Mouse (Mus musculus) CH12.LX (cell line): ENCODE measurements around the gene Inpp5a. TPM values are rescaled to one million over a fixed set of nuclear protein-coding genes. Genes with fewer than 3 reads are reported as not detected.

Experiments
- DNase-seq: peaks from one replicate; pipeline ENCODE4 v3.0.0-alpha.2; 2013; ENCODE audit errors: extremely low read depth
- H3K27ac ChIP-seq: 2 replicates; pipeline ENCODE4 v1.5.1; 2012; ENCODE audit warnings: low read depth, mild to moderate bottlenecking, control low read depth, moderate library complexity; ENCODE audit not compliant: insufficient read depth
- H3K27me3 ChIP-seq: replicated peaks from 2 replicates; pipeline ENCODE3; 2012; ENCODE audit warnings: inconsistent platforms
- H3K36me3 ChIP-seq, 2 experiments: replicated peaks in 1 of 2; 2 replicates each; pipeline versions ENCODE3 to v1.6.1; 2012; ENCODE audit warnings: inconsistent platforms in 1 of 2, low read length in 1 of 2, mild to moderate bottlenecking in 1 of 2, mixed read lengths in 1 of 2, moderate library complexity in 1 of 2; ENCODE audit not compliant: control insufficient read depth in 1 of 2, insufficient read depth in 1 of 2
- H3K4me1 ChIP-seq, 2 experiments: 2 replicates each; pipeline ENCODE4 v1.6.1; 2012; ENCODE audit warnings: inconsistent platforms in 1 of 2, moderate library complexity in 1 of 2; ENCODE audit not compliant: insufficient read depth in 2 of 2, control insufficient read depth in 1 of 2
- H3K4me2 ChIP-seq: 2 replicates; pipeline ENCODE4 v1.6.1; 2012; ENCODE audit warnings: low read depth, mild to moderate bottlenecking, control low read depth; ENCODE audit not compliant: poor library complexity, insufficient read depth, severe bottlenecking
- H3K4me3 ChIP-seq, 3 experiments: fragments of 150-350 bp in 1 of 3; sonication (generic) in 1 of 3; replicated peaks in 1 of 3; 2 replicates each; pipeline versions ENCODE3 to v1.5.1; 2011 to 2012; ENCODE audit warnings: low read depth in 2 of 3, low read length in 2 of 3, mild to moderate bottlenecking in 2 of 3, moderate library complexity in 2 of 3, control low read depth in 1 of 3, improper control_type of control experiment in 1 of 3, inconsistent platforms in 1 of 3, mixed read lengths in 1 of 3; ENCODE audit not compliant: poor library complexity in 1 of 3
- H3K79me2 ChIP-seq: replicated peaks from 2 replicates; pipeline ENCODE4 v1.6.1; 2012; ENCODE audit warnings: mild to moderate bottlenecking, moderate library complexity; ENCODE audit not compliant: control insufficient read depth, poor library complexity, insufficient read depth, severe bottlenecking; ENCODE audit errors: extremely low read depth
- H3K9ac ChIP-seq: 2 replicates; pipeline ENCODE4 v1.6.1; 2012; ENCODE audit warnings: low read depth, mild to moderate bottlenecking, control low read depth, moderate library complexity; ENCODE audit not compliant: insufficient read depth
- H3K9me3 ChIP-seq: replicated peaks from 2 replicates; pipeline ENCODE3; 2012; ENCODE audit warnings: low read length, inconsistent platforms, mixed read lengths
- CTCF ChIP-seq, 2 experiments: IDR thresholded peaks in 1 of 2; conservative IDR thresholded peaks in 1 of 2; 2 replicates each; pipeline ENCODE4 v1.5.1; 2011 to 2012; ENCODE audit warnings: low read depth in 2 of 2, low read length in 2 of 2, improper control_type of control experiment in 1 of 2, inconsistent platforms in 1 of 2, mild to moderate bottlenecking in 1 of 2, moderate library complexity in 1 of 2
- ELF1 ChIP-seq: IDR thresholded peaks from 2 replicates; pipeline ENCODE4 v1.6.1; 2014; ENCODE audit warnings: low read depth, mild to moderate bottlenecking, inconsistent platforms, low read length, improper control_type of control experiment
- EP300 ChIP-seq: IDR thresholded peaks from 2 replicates; pipeline ENCODE4 v1.6.1; 2011; ENCODE audit warnings: low read length, improper control_type of control experiment
- ETS1 ChIP-seq: conservative IDR thresholded peaks from 2 replicates; pipeline ENCODE4 v1.6.1; 2012; ENCODE audit warnings: low read depth, mild to moderate bottlenecking, inconsistent platforms, low read length, improper control_type of control experiment, moderate library complexity
- IRF4 ChIP-seq: IDR thresholded peaks from 2 replicates; pipeline ENCODE4 v1.6.1; 2014; ENCODE audit warnings: low read depth, mild to moderate bottlenecking, inconsistent platforms, low read length, improper control_type of control experiment
- KAT2A ChIP-seq: IDR thresholded peaks from 2 replicates; pipeline ENCODE4 v1.6.1; 2012; ENCODE audit warnings: low read length, improper control_type of control experiment, inconsistent platforms; ENCODE audit not compliant: insufficient replicate concordance
- MAZ ChIP-seq: IDR thresholded peaks from 2 replicates; pipeline ENCODE4 v1.6.1; 2012; ENCODE audit warnings: low read depth, mild to moderate bottlenecking, inconsistent platforms, low read length, improper control_type of control experiment, moderate library complexity
- MEF2A ChIP-seq: IDR thresholded peaks from 2 replicates; pipeline ENCODE4 v1.6.1; 2014; ENCODE audit warnings: low read depth, mild to moderate bottlenecking, inconsistent platforms, low read length, improper control_type of control experiment, borderline replicate concordance
- MXI1 ChIP-seq: IDR thresholded peaks from 2 replicates; pipeline ENCODE4 v1.6.1; 2011; ENCODE audit warnings: mild to moderate bottlenecking, low read depth, low read length, improper control_type of control experiment
- NELFE ChIP-seq: IDR thresholded peaks from 2 replicates; pipeline ENCODE4 v1.6.1; 2011; ENCODE audit warnings: low read depth, low read length, improper control_type of control experiment
- NRF1 ChIP-seq: IDR thresholded peaks from 2 replicates; pipeline ENCODE4 v1.6.1; 2014; ENCODE audit warnings: low read depth, mild to moderate bottlenecking, inconsistent platforms, low read length, improper control_type of control experiment, moderate library complexity
- POLR2A ChIP-seq: IDR thresholded peaks from 2 replicates; pipeline ENCODE4 v1.6.1; 2011; ENCODE audit warnings: low read depth, mild to moderate bottlenecking, improper control_type of control experiment, low read length
- RAD21 ChIP-seq: IDR thresholded peaks from 2 replicates; pipeline ENCODE4 v1.6.1; 2011; ENCODE audit warnings: low read depth, mild to moderate bottlenecking, low read length, improper control_type of control experiment, moderate library complexity
- RCOR1 ChIP-seq: conservative IDR thresholded peaks from 2 replicates; pipeline ENCODE4 v1.6.1; 2012; ENCODE audit warnings: low read depth, mild to moderate bottlenecking, inconsistent platforms, low read length, improper control_type of control experiment
- TBP ChIP-seq: conservative IDR thresholded peaks from 2 replicates; pipeline ENCODE4 v1.6.1; 2011; ENCODE audit warnings: low read depth, low read length, improper control_type of control experiment
- USF2 ChIP-seq: conservative IDR thresholded peaks from 2 replicates; pipeline ENCODE4 v1.6.1; 2011; ENCODE audit warnings: low read depth, low read length, improper control_type of control experiment
- ZNF384 ChIP-seq: IDR thresholded peaks from 2 replicates; pipeline ENCODE4 v1.6.1; 2012; ENCODE audit warnings: low read depth, low read length, improper control_type of control experiment, inconsistent platforms
- dilution Hi-C: fragments of 300-500 bp; cut with MboI; formaldehyde crosslinking; loops from 2 replicates; pipeline ENCODE4 v1.14.3; 2020; ENCODE audit warnings: low sequenced_read_pairs; ENCODE audit not compliant: extremely low pct_unique_long_range_greater_than_20kb, extremely low pct_ligation_motif_present
- in situ Hi-C: fragments of 300-500 bp; cut with MboI; formaldehyde crosslinking; loops from 3 replicates; pipeline ENCODE4 v1.14.3; 2019; ENCODE audit warnings: low sequenced_read_pairs, low pct_ligation_motif_present, low pct_unique_long_range_greater_than_20kb, mixed read lengths
- polyA plus RNA-seq: library from polyadenylated mRNA; unstranded; fragments of >175 nt; gene quantifications from 2 replicates; pipeline ENCODE4 v1.2.1, GENCODE M21; 2012; ENCODE audit warnings: low read depth; ENCODE audit not compliant: insufficient read length
- total RNA-seq, 2 experiments: library from RNA; depleted of rRNA; stranded (reverse); fragments of 300-350 nt in 1 of 2; fragments of >200 nt in 1 of 2; gene quantifications; 2 replicates each; pipeline ENCODE4 v1.2.3; 2012 to 2014

Inpp5a gene
- total and polyA plus RNA-seq, 3 experiments: 1.7 to 5.4 (median 3.0) TPM

DNA sequence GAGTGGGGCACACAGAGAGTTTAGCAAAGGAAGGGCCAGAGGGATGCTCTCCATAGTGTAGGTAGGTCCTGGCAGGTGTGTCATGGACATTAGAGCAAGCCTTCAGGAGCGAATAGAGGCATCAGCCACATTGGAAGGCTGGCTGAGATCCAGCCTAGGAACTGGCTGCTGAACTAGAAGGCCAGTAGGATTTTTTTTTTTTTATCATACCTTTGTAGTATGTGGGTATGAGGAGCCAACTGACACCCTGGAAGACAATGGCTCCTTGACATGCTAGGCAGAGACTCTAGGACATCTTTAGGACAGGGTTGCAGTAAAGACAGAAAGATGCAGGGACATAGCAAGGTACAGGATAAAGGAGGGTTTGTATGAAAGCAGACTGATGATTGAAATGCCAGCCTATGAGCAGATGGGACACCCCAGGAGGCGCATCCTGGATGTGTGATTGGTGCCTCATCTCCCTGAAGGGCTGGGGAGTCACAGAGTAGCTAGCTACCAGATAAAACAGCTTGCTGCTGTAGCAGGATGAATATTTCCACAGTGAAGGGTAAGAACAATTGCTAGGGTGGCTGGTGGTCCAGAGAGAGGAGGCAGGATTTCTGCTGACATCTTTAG is 3.9 kb upstream of the Inpp5a start:
- H3K27ac ChIP-seq: no peak overlapping the region
- in situ Hi-C loops (no loop called here), dilution Hi-C loops (no loop called here)
- peaks cover under 1 to 13% of the 10 kb centered on the region in 2 experiments; a peak in 2 of 4 replicates for H3K4me1 ChIP-seq
- H3K79me2 ChIP-seq: no peaks in the 10 kb centered on the region
- no peak overlapping the region for H3K4me2 ChIP-seq
- no peaks in the 10 kb centered on the region for H3K36me3 ChIP-seq
- no peak for TF ChIP-seq ETS1
- TF ChIP-seq MEF2A: no peak
- no peak for TF ChIP-seq IRF4
- TF ChIP-seq RCOR1: no peak
- no peak overlapping the region for H3K9ac ChIP-seq
- no peak for DNase-seq
- H3K27me3 ChIP-seq: peaks cover 7% of the 10 kb centered on the region
- H3K9me3 ChIP-seq: no peaks in the 10 kb centered on the region
- no peak overlapping the region for H3K4me3 ChIP-seq

DNA sequence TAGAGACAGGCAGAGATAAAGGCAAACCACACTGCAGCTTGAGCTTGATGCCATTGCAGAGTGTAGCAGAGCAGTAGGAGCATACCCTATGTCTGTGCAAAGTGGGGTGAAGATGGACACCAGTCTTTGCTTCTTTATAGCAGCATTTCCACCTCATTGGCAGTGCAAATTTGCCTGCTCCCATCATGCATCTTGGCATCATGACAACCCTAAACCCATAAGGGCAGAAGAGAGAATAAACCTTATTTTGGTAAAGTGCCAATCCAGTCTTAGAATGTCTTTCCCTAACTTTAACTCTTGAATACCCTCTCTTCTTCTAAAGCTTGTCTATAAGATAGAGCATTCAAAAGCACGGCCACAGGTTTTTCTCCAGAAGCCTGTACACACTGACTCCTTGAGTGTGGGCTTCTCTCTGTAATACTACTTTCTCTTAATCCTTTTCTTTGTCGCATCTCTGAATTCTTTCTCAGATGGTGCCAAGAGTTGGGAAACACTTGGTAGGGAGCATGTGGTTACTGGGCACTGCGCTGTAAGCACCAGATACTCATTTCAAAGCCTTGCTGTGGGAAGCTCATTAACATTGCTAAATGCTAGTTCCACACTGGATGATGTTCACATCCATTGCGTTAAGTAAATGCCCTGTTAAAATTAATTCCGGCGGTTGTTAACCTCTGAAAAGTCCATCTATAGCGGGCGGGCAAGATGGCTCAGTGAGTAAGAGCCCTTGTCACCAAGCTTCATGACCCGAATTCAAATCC is 1.8 kb upstream of the Inpp5a start:
- H3K4me2 ChIP-seq: no peak overlapping the region
- peaks cover 6 to 26% of the 10 kb centered on the region in 2 experiments for H3K4me1 ChIP-seq
- H3K27ac ChIP-seq: no peak overlapping the region
- no peaks in the 10 kb centered on the region for H3K79me2 ChIP-seq
- in situ Hi-C loops: no loop called here
- dilution Hi-C loops: no loop called here
- no peaks in the 10 kb centered on the region for H3K36me3 ChIP-seq
- DNase-seq: no peak
- H3K9me3 ChIP-seq: no peaks in the 10 kb centered on the region
- no peak overlapping the region for H3K4me3 ChIP-seq
- H3K9ac ChIP-seq: no peak overlapping the region
- peaks cover 7% of the 10 kb centered on the region for H3K27me3 ChIP-seq
- TF ChIP-seq CTCF (conservative IDR thresholded peaks at IDR 0.05 in 1 of 2, IDR thresholded peaks at IDR 0.05 in 1 of 2; ENCODE audit: low read depth in 2 of 2, low read length in 2 of 2): no peak
- no peak for TF ChIP-seq NRF1
- TF ChIP-seq, all 38 proteins: peak for 0

- peaks cover 7% of the 10 kb centered on the region for H3K27me3 ChIP-seq
- H3K4me1 ChIP-seq: peaks cover 6 to 34% of the 10 kb centered on the region in 2 experiments
- dilution Hi-C loops: no loop called here
- peak overlapping the region; percentile 33 for H3K4me2 ChIP-seq
- peak overlapping the region; percentile 77 for H3K9ac ChIP-seq
- no peaks in the 10 kb centered on the region for H3K36me3 ChIP-seq
- no peak overlapping the region for H3K27ac ChIP-seq
- H3K79me2 ChIP-seq: no peaks in the 10 kb centered on the region
- no peaks in the 10 kb centered on the region for H3K9me3 ChIP-seq
- DNase-seq: no peak
- peak overlapping the region; percentile 51 to 73 (median 62) for H3K4me3 ChIP-seq
- in situ Hi-C loops: no loop called here
- TF ChIP-seq KAT2A (no peak), NRF1 (no peak), MAZ (no peak), MXI1 (no peak), RAD21 (no peak), ELF1 (no peak), NELFE (no peak), EP300 (no peak), USF2 (no peak), POLR2A (no peak), TBP (no peak), ZNF384 (no peak)
Observed at GRCm38 (mm10) chr7:139387921-139388669, 814 bp upstream of the Inpp5a start.
